Mouse (Mus musculus) lung, embryonic 16.5 days (tissue): ENCODE data around the gene Arfgef2. TPM values are rescaled to one million over a fixed set of nuclear protein-coding genes. Genes with fewer than 3 reads are reported as not detected.
A peak's percentile ranks its signal among the peaks of the same experiment; 100 is the strongest.

Source experiments
- ATAC-seq: fragments of 200-750 bp; cut with Nextera tagmentation; 2 replicates; pipeline ENCODE4 v1.8.0; 2017; ENCODE audit warnings: low read depth, mild to moderate bottlenecking, moderate library complexity
- H3K27ac ChIP-seq: fragments of 300-500 bp; sonication (generic); 2 replicates; pipeline ENCODE4 v1.5.1; 2014; ENCODE audit warnings: mild to moderate bottlenecking, control low read depth, low read length
- H3K27me3 ChIP-seq: fragments of 300-500 bp; sonication (generic); 2 replicates; pipeline ENCODE4 v1.6.1; 2014; ENCODE audit warnings: low read depth, low read length, mixed read lengths; ENCODE audit not compliant: control insufficient read depth, insufficient read depth
- H3K36me3 ChIP-seq: fragments of 300-500 bp; sonication (generic); 2 replicates; pipeline ENCODE4 v1.6.1; 2014; ENCODE audit warnings: low read length; ENCODE audit not compliant: control insufficient read depth, insufficient read depth
- H3K4me1 ChIP-seq: fragments of 300-500 bp; sonication (generic); replicated peaks from 2 replicates; pipeline ENCODE4 v1.6.1; 2014; ENCODE audit warnings: low read length, mixed read lengths; ENCODE audit not compliant: control insufficient read depth, insufficient read depth
- H3K4me2 ChIP-seq: fragments of 300-500 bp; sonication (generic); 2 replicates; pipeline ENCODE4 v1.6.1; 2014; ENCODE audit warnings: low read depth, low read length, control low read depth
- H3K4me3 ChIP-seq: fragments of 300-500 bp; sonication (generic); 2 replicates; pipeline ENCODE4 v1.5.1; 2014; ENCODE audit warnings: mild to moderate bottlenecking, low read length, control low read depth
- H3K9ac ChIP-seq: fragments of 300-500 bp; sonication (generic); 2 replicates; pipeline ENCODE4 v1.6.1; 2014; ENCODE audit warnings: low read length, control low read depth
- H3K9me3 ChIP-seq: fragments of 300-500 bp; sonication (generic); 2 replicates; pipeline ENCODE4 v1.6.1; 2016; ENCODE audit warnings: low read length; ENCODE audit not compliant: control insufficient read depth
- WGBS: fragments of 180-500 bp; shearing (Covaris S2); extraction: QIAGEN DNeasy Blood & Tissue Kit; methylation state at CpG from one replicate; pipeline ENCODE4 v1.1.7; 2014; 5-methylcytosine and 5-hydroxymethylcytosine counted together
- polyA plus RNA-seq: library from polyadenylated mRNA; unstranded; fragments of >200 nt; fragmentation: Nextera tagmentation; extraction: Ambion mirVana; gene quantifications from 2 replicates; pipeline ENCODE4 v1.2.1, GENCODE M21; 2015

The Arfgef2 gene
- polyA plus RNA-seq, 1 experiment from 2014 or later: 5.8 TPM

DNA sequence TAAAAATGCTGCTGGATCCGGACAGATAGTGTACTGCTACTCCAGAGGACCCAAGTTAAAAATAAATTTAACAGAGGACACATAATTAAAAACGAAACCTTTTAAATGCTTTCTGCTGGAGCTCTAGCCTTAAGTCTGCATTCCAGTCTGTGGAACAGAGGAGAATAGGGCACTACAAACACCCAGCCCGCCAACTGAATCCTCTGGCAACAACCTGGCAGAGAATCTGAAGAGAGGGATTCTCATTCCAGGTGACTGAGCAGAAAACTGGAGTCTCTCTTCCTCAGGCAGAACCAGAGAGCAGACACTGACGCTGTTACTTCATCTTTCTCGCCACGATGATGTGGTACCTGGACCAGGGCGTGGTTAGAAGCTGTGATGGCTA lies 4.9 kb upstream of the Arfgef2 start:
- Histone ChIP-seq H3K9ac (no peak overlapping the region), H3K4me2 (no peak overlapping the region), H3K36me3 (peaks cover 10% of the 10 kb centered on the region), H3K9me3 (no peaks in the 10 kb centered on the region), H3K27me3 (no peaks in the 10 kb centered on the region), H3K27ac (no peak overlapping the region), H3K4me1 (no peaks in the 10 kb centered on the region), H3K4me3 (no peak overlapping the region)
- 84% methylated on average over 7 of the region's 7 CpGs for WGBS
- ATAC-seq: no peak

DNA sequence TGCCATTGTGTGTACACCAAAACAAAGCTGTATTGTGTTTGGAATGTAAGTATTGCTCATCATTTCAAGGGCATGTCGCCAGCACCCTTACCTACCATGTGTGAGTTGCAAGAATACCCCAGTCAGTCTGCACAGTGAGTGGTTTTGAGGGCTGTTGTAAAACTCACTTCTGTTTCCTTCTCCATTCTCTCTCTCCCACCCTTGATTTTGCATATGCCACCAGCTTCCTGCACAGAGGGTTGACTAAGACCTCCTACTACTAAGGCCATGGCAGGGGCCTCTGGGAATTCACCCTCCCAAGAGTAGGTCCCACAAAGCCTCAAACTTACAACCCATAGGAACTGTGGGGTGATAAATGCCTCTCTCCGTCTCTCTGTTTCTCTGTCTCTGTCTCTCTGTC lies 4.0 kb upstream of the Arfgef2 start:
- Histone ChIP-seq H3K36me3 (peaks cover 10% of the 10 kb centered on the region), H3K27me3 (no peaks in the 10 kb centered on the region), H3K4me1 (peaks cover 4% of the 10 kb centered on the region), H3K27ac (no peak overlapping the region), H3K9ac (no peak overlapping the region), H3K9me3 (no peaks in the 10 kb centered on the region), H3K4me3 (no peak overlapping the region), H3K4me2 (no peak overlapping the region)
- no peak for ATAC-seq
- WGBS: 56% methylated on average over 2 of the region's 2 CpGs

DNA sequence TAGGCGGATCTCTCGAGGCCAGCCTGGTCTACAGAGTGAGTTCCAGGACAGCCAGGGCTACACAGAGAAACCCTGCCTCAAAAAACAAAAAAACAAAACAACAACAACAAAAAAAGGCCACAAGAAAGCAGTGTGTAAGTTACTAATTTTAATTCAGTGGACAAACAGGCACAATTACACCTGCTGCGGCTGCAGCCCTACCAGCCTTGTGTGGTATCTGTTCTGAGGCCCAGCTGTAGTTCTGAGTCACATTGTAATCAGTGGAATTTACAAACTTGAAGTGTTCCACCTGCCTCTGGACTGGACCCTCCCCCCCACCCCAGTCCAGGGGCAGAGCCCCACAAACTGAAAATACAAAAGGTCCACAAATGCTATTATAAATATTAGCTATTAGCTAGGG lies 2.1 kb upstream of the Arfgef2 start:
- H3K4me1 ChIP-seq: peaks cover 9% of the 10 kb centered on the region
- WGBS: 82% methylated on average over 3 of the region's 3 CpGs
- no peak overlapping the region for H3K27ac ChIP-seq
- no peak overlapping the region for H3K4me2 ChIP-seq
- H3K4me3 ChIP-seq: no peak overlapping the region
- no peaks in the 10 kb centered on the region for H3K9me3 ChIP-seq
- H3K36me3 ChIP-seq: no peaks in the 10 kb centered on the region
- no peak overlapping the region for H3K9ac ChIP-seq
- ATAC-seq: no peak
- H3K27me3 ChIP-seq: no peaks in the 10 kb centered on the region

DNA sequence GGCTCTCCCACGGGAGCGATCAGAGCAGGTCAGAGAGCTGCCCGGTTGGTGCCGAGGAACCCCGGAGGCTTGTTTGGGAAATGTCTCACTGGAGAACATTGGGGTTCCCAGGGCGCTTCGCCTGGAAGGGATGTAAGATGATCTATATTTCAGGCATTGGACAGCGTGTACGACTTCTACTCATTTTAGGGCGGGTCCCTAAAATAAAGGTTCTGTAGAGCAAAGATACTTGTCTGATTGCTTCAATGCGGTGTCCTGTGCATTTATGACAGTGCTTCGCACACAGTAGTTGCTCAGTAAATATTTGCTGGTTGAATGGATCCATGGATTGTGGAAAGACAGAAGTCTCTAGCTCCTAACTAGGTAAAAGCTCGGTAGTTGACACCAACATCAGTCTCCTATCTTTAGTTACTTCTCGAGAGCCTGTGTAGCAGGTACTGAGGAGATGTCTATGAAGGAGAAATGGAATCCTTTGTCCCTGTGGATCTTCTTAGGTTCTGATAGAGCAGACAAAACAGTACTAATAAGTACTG lies 851 bp downstream of the Arfgef2 start:
- peak overlapping the region; percentile 90 for H3K9ac ChIP-seq
- H3K36me3 ChIP-seq: no peaks in the 10 kb centered on the region
- 13% methylated on average over 14 of the region's 14 CpGs for WGBS
- no peak; the same call in 1 of the 2 replicates for ATAC-seq
- peak overlapping the region; percentile 86 for H3K4me3 ChIP-seq
- H3K4me2 ChIP-seq: peak overlapping the region; percentile 94
- no peaks in the 10 kb centered on the region for H3K9me3 ChIP-seq
- no peaks in the 10 kb centered on the region for H3K27me3 ChIP-seq
- H3K4me1 ChIP-seq: peaks cover 9% of the 10 kb centered on the region
- peak overlapping the region; percentile 80 for H3K27ac ChIP-seq

DNA sequence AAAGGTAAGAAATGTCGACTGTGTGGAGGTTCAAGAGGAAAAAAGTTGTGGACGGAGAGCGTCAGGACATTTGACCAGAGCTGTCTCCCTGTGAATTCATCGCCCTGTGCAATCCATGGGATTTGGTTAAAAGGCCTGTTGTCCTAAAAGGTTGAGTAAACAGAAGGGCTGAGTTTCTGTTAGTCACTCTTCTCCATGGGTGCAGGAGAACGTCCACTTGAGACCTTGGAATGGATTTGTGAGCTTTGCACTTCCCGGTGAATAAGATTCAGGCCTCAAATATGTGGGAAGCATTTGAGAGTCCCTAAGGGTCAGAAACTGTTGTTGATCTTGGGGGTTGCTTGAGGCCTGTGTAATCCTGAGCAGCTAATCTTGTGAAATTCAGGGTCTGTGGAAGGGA lies 1.4 kb downstream of the Arfgef2 start:
- WGBS: 57% methylated on average over 6 of the region's 6 CpGs
- no peaks in the 10 kb centered on the region for H3K9me3 ChIP-seq
- H3K4me1 ChIP-seq: peaks cover 9% of the 10 kb centered on the region
- H3K4me2 ChIP-seq: peak overlapping the region; percentile 94
- no peaks in the 10 kb centered on the region for H3K27me3 ChIP-seq
- peak overlapping the region; percentile 70 for H3K27ac ChIP-seq
- 0 out of 2 replicates have a peak, but pooled peaks have one; percentile 20 for ATAC-seq
- H3K9ac ChIP-seq: 0 out of 2 replicates have a peak overlapping the region, but pooled peaks have one; percentile 11
- H3K4me3 ChIP-seq: peak overlapping the region; percentile 86
- no peaks in the 10 kb centered on the region for H3K36me3 ChIP-seq

DNA sequence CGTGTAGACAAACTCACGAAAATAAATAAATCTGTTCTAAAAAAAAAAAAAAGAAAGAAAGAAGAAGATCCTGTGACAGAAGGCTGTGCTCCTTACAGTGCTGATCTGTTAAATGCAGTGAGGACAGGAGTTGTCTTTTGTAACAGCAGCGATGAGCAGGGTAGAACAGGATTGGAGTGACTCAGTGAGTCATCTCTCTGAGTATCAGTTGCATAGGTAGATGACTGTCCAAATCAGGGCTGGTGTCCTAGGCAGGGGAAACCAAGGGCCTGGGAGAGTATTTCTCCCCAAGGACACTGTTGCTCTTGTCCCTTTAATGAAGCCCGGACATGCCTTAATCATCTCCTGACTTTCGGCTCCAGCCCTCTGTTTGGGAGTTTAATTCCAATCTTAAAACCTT lies 4.1 kb downstream of the Arfgef2 start:
- WGBS: 86% methylated on average over 5 of the region's 5 CpGs
- no peak overlapping the region for H3K4me2 ChIP-seq
- no peak overlapping the region for H3K4me3 ChIP-seq
- no peaks in the 10 kb centered on the region for H3K9me3 ChIP-seq
- H3K27ac ChIP-seq: no peak overlapping the region
- H3K9ac ChIP-seq: no peak overlapping the region
- H3K36me3 ChIP-seq: no peaks in the 10 kb centered on the region
- H3K27me3 ChIP-seq: no peaks in the 10 kb centered on the region
- peaks cover 9% of the 10 kb centered on the region for H3K4me1 ChIP-seq
- ATAC-seq: no peak

DNA sequence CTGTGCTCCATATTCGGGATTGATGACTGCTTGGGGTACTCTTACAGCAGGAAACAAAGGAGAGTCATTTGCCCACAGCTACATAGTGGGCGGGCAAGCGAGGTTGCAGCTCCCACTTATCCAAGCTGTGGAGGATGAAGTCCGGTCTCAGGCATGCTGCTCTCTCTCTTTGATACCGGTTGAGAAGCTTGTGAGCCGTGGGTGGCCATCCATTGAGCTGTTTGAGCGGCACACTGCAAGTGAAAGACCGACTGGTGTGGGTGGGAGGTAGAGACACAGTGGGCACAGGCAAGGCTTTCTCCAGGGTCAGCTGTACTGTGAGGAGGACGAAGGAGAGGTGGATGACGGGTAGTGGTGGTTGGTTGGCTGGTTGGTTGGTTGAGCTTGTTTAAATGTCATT lies 5.4 kb downstream of the Arfgef2 start:
- Histone ChIP-seq H3K27ac (no peak overlapping the region), H3K4me3 (no peak overlapping the region), H3K36me3 (no peaks in the 10 kb centered on the region), H3K27me3 (no peaks in the 10 kb centered on the region), H3K4me1 (peaks cover 9% of the 10 kb centered on the region), H3K9ac (no peak overlapping the region), H3K9me3 (no peaks in the 10 kb centered on the region), H3K4me2 (no peak overlapping the region)
- no peak for ATAC-seq
- WGBS: 88% methylated on average over 10 of the region's 10 CpGs

DNA sequence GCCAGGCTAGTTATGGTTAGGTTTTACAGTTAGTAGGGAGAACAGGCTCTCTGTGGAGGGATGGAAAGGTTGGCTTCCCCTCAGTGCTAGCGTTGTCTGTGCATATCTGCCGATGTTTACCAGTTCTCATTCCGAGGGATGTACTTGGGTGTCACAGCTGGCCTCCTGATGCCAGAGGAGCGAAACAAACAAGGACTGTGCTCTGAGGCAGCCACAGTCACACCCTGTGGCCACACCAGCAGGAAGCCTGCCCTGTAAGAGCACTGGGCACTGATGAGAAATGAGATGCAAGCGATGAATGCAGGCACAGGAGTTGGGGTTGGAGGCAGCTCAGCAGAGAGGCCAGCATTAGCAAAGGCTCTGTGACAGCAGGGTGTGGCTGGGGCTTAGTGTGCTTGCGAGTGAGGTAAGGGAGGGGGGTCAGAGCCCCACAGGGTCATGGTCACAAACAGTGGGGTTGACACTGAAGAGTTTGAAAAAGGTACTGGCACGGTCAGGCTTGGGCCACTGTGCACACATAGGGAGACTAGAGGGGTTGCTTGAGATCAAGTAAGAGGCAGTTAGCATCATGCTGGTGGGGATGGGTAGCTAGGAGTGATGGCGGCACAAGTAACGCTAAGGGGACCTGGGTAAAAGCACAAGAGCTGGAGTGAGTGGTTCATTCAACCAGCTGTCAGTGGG lies 13.2 kb downstream of the Arfgef2 start:
- no peak overlapping the region for H3K4me2 ChIP-seq
- no peak overlapping the region for H3K9ac ChIP-seq
- no peaks in the 10 kb centered on the region for H3K27me3 ChIP-seq
- peaks cover 8% of the 10 kb centered on the region; the same call in 1 of the 2 replicates for H3K4me1 ChIP-seq
- no peaks in the 10 kb centered on the region for H3K9me3 ChIP-seq
- 80% methylated on average over 9 of the region's 9 CpGs for WGBS
- H3K36me3 ChIP-seq: no peaks in the 10 kb centered on the region
- no peak for ATAC-seq
- no peak overlapping the region for H3K4me3 ChIP-seq
- no peak overlapping the region for H3K27ac ChIP-seq

DNA sequence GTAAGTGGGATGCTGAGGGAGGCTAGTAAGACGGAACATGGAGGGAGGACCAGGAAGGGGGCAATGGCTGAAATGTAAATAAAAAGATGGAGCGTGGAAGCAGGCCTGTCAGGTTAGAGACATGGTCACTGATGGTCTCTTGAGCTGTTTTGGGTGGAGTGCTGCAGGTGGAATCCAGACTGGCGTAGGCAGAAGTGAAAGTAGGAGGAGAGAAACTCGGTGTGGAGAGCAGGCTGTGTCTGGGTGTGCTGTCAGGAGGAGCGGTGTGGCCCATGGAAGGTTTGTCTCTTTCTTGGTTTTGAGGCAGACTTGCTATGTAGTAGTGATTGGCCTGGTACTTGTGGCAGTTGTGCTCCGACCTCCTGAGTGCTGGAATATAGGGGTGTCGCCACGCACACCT lies 14.5 kb downstream of the Arfgef2 start:
- Histone ChIP-seq H3K4me3 (no peak overlapping the region), H3K4me1 (peaks cover 8% of the 10 kb centered on the region; the same call in 1 of the 2 replicates), H3K36me3 (no peaks in the 10 kb centered on the region), H3K4me2 (no peak overlapping the region), H3K27ac (no peak overlapping the region), H3K9me3 (no peaks in the 10 kb centered on the region), H3K27me3 (no peaks in the 10 kb centered on the region), H3K9ac (no peak overlapping the region)
- 70% methylated on average over 8 of the region's 8 CpGs for WGBS
- no peak for ATAC-seq
